Mouse (Mus musculus): Measurements from ENCODE around the gene Prune1. TPM values are rescaled to one million over a fixed set of nuclear protein-coding genes. Genes with fewer than 3 reads are reported as not detected.

Gene Prune1
- total RNA-seq, 2 experiments from 2014 or later, result 38.1 to 46.8 TPM

DNA sequence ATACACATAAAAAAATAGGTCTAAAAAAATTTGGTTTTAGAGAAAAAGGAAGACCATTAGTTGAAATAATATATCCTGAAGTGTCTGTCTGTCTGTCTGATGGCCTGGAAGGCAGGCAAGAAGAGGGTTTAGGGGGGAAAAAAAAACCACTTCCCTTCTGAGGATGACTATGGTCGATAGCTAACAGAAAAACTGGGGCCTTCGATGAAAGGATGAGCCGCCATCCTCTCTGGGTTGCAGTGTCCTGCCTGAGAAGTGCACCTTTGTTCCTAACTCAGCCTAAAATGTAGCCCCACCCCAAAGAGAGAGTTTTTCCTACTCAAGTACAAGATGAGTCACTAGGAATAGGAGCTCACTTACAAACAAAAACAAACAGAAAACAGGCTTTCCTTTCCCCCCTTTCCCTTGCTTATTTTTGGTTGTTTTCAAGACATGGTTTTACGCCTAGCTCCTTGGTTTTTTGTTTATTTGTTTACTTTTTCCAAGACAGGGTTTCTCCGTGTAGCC is 5.4 kb downstream of the Prune1 start:
- DNase-seq, result no peak

DNA sequence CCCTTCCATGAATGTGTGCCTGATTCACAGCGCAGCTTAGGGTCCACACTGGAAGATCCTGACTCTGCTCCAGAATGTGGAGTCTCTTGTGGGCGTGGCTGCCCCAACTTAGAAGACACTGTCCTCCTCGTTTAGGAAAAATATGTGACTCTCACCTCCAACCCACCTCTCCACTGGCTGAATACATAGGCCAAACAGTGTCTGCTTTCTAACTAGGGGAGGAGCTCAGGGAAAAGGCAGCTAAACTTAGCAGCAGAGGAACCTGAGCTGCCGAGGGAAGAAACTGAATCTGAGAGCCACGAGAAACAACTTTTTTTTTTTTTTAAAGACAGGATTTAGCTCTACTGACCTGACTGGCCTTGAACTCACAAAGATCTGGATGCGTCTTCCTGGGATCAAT is 6.7 kb downstream of the Prune1 start:
- no peak for DNase-seq

DNA sequence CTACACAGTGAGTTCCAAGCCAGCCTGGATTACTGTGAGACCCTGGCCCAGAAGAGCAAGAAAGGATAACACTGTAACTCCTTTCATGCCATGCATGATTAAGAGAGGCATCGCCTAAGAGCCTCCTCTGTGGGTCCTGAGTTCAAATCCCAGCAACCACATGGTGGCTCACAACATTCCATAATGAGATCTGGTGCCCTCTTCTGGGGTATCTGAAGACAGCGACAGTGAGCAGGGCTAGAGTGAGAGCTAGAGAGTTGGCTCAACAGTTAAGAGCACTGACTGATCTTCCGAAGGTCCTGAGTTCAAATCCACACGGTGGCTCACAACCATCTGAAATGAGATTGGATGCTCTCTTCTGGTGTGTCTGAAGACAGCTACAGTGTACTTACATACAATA is 7.4 kb downstream of the Prune1 start:
- DNase-seq, result no peak

DNA sequence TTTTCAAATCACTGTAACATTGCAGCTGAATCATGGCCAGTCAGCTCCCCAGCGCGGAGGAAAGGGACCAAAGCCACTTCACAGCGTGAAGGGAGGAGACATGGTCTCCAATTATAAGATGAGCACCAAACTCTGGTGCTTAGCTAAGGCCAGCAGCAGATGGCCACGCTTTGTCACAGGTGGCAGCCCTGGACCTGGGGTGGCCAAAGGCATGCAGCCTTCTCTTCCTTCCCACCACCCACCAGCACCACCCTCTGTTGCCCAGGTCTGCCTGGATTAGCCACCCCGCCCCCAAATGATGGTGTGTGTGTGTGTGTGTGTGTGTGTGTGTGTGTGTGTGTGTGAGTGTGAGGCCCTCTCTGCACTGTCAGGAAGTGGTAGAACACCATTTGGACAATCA is 8.4 kb downstream of the Prune1 start:
- DNase-seq, result no peak

DNA sequence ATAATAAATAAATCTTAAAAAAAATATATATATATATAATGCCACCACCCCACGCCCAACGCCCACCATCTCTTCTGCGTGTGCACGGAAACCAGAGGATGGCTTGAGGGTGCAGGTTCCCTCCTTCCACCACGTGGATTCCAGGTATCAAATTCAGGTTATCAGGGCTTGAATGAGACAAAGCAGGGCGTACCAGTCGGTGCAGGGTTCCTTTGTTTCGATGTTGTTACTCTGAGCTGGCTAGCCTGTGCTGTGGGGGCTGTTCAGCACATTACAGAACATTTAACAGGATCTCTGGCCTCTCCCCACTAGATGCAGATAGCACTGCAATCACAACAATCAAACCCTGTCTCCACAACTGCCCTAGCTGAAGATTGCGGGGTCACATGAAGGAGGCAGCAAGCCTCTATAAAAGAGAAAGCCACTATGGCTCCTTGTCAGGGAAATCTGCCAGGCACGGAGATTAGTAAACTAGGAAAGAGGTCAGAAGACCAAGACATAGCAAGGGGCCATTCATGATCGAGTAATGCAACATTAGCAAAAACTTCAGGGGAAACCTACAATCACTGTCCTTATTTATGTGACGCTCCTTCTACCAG is 11.0 kb downstream of the Prune1 start:
- no peak for DNase-seq

DNA sequence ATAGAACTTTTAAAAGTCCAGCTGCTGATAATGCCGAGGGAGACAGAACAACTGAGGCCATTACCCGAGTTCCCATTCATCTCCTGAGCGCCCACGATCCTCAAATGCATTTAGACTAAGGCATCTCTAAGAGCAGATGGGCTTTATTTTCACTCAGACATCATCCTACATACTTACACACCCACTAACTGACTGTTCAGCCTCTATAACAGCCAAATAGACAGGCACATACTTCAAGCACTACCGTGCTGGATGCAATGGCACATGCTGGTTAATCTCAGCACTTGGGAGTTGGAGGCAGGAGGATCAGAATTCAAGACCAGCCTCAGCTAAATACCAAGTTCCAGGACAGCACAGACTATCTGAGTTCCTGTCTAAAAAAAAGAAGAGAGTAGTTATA is 12.1 kb downstream of the Prune1 start:
- DNase-seq, result no peak

DNA sequence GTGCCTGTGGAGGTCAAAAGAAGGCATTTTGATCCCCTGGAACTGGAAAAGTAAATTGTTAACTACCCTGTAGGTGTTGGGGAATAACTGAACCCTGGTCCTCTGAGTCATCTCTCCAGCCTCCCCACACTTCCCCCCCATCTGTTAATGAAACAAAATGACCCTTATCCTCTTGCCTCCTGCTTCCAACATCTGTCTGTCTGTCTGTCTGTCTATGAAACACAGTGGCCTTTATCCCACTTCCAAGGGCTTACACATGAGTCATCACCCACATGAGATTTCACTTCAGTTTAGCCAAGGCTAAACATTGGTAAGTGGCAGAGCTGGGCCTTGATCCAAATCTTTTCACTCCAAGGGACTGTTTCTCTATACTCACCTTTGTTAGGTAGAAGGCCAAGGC is 14.0 kb downstream of the Prune1 start:
- no peak for DNase-seq

DNA sequence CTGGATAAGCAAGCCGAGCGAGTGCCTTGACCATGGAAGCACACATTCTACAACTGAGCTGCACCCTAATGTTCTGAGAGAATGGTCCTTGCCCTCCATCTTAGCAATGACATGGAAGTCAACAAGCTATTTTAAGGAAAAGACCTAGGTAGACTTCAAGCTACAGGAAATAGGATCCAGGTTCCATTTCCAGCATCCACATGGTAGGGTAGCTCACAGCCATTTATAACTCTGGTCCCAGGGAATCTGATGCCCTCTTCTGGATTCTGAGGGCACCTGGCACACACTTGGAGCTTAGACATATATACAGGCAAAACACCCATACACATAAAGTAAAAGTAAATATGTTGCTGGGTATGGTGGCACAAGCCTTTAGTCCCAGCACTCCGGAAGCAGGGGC is 15.8 kb downstream of the Prune1 start:
- no peak for DNase-seq

DNA sequence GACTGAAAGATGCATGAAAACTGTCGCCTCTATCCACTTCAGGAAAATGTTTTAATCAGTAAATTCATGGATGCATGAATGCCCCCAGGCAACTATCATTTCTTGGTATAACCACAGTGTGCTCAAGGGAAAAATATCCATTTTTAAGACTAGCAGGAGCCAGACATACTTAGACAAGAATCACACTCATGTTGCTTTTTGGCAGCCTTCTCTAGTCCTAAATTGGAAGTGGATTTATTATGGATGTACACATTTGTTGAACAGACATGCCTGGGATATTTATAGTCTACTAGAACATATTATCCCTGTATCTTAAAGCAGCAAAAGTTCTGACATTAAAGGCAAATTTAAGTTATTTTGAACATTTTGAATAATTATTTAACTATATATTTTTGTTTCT is 17.2 kb downstream of the Prune1 start:
- no peak for DNase-seq

DNA sequence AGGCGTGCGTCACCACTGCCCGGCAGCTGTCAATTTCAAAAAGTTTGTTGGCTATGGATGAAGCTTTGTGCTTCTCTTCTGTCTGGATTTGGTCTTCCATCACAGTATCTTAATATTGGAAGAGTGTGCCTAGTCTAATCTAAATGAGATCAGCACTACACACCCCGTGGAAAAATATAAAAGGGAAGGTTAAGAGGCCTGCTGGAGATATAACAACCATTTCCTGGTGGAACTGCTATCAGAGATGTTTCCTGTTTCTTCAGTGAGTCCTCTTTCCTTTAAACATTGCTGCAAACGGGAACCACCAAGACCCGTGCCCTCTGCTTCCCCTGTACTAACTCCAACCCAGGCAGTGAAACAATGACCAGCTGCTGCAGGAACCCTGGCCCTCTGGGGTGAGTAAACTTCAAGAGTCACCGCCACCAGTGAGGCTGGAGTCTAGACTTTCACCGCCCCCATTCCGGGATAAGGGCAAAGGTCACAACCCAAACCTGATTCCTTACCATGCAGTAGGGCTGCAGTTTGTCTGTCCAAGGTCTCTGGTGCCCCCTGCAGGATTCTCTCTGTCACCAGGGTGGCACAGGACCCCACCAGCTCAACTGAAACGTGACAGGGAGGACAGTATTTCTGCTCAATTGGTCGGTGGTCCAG is 18.7 kb downstream of the Prune1 start:
- peak; percentile 72 for DNase-seq

DNA sequence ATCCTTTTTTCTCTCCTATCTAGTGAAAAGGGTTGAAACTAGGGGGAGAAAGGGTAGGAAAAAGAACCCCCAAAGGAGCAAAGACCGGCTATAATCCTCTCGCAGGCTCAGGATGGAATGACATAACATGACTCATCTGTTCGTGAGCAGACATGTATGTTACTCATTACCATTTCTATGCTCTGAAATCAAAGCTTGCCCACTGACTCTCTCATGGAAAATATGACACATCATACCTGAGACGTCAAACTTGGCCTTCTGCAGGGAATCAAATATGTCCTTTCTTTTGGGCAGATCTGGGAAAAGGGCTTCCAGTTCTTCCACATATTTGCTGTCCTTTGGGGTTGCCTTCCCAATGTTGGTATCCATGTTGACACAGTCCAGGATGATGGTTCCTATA is 19.9 kb downstream of the Prune1 start:
- DNase-seq, result no peak

DNA sequence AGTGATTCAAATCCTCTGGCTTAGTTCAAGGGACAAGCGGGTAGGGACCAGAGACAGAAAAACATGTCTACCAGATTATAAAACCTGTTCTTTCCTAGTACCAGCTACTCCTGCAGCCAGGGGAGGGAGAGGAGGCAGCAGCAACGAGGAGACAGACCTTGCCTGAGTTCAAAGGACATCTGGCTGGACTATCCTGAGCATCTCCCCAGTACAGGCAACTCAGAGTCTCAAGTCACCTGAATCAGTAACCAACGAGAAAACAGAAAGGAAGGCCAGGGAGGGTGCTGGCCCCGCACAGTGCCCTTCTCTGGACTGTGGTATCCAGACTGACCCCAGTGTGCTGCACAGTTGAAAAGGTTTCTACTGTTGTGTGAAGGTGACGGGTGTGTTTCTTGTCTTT is 24.9 kb downstream of the Prune1 start:
- DNase-seq, result no peak

DNA sequence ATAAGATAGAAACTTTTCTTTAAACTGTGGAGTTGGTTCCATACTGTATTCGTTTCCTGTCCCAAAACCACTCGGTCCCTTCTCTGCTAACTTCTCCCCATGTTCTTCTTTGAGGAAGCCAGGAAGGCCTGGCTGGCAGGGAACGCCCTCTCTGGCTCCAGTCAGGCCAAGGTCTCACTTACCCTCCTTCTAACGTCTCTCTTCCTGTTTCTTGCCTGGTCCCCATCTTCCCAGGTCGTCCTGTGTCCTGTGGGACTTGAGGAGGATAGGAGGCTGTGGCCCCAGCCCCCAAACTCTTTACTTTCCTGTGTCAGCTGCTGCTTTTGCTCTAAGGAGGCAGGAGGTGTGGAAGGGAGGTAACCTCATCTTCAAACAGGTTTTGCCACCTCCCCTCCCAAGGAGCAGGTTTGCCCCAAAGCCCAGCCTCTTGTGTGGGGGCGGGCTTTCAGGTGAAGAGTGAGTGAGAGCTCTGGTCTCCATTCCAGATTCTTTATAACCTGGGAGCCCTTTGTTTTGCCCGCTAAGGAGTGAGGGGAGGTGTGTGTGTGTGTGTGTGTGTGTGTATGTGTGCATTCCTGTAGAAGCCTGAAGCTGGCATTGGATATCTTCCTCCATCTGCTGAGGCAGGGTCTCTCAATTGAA is 31.0 kb downstream of the Prune1 start, which contains the start of gene Bnipl:
Bnipl (minus strand) TSS at position 411 of the 642 bp plus-strand sequence.
- no peak for DNase-seq

DNA sequence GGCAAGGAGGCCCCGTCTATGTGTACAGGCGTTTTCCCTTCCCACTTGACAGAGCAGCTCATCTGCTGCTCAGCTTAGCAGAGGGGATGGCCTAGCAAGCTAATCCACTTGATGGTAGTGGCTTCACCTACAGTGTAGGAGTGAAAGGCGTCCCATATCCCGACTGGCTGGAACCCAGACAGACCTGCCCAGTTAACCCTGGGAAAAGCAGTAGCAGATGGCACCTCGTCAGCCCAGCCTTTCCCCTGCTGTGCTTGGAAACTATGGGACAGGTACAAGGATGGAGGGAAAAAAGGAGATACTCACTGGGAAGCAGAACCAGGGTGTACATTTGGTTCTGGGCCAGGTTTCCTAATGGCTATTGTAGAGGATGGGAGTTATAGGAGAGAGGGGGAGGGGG is 31.5 kb downstream of the Prune1 start:
- no peak for DNase-seq

DNA sequence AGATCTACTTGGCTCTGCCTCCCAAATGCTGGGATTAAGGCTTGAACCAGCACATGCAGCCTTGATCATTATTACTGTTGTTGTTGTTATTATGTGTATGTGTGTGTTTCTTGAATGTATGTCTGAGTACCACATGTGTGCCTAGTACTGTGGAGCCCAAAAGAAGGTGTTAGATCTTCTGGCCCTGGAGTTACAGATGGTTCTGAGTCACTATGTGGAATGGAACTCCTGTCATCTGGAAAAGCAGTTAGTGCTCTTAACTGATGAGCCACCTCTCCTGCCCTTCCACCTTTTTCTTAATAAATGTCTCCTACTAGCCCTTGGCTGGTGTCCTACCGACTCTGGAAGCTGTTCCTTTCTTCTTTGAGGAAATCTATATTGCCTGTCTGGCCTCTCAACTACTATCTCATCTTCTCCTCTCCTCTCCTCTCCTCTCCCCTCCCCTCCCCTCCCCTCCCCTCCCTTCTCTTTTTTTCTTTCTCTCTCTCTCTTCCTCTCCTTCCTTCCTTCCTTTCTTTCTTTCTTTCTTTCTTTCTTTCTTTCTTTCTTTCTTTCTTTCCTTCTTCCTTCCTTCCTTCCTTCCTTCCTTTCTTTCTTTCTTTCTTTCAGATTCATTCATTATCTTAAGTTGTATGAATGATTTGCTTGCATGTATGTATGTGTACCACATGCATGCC is 34.1 kb downstream of the Prune1 start:
- DNase-seq, result no peak

DNA sequence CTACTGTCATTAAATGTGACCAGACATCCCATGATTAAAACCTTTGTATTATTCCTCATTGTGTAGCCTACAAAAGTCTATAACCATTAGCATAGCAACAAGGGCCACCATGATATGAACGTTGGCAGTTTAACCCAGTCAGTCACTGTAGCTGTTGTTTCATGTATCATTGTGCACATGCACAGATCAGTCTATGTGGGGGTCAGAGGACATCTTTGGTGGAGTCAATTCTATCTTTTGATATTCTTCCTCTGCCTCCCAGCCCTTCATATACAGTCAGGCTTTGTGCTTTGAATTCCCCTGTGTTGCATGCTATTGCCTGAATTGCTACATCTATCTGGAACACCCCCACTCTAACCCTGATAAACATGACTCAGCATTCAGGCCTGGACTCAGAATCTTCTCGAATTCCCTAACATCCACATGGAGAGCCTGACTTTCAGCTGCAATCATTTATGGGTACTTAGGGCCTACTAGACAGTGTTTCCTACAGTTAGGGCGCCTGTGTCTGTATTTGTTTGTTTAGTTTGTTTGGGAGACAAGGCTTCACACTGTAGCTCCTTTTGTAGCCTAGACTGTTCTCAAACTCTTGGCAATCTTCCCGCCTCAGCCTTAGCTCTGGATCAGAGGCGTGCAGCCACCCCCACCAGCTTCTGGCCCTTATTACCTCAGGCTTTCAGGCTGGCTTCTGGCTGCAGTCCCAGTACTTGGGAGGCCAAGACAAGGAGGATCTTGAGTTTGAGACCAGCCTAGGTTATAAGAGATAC is 35.2 kb downstream of the Prune1 start:
- DNase-seq, result peak; percentile 20

DNA sequence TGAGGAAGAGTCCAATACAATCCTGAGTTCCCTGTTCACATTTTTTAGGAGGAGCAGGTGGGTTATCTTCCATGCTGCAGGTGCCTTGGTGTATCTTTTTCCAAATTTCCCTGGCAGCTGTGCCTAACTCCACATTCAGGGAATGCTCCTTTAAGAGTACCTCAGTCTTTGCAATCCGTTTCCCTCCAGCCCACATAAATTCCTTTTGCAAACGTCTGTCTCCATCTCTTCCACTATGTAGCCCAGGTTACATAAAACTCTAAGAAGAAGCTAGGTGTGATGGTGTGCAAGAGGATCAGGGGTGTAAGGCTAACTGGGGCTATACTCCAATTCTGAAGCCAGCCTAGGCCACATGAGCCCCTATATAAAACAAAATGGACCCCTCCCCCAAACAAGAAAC is 38.8 kb downstream of the Prune1 start:
- no peak for DNase-seq

DNA sequence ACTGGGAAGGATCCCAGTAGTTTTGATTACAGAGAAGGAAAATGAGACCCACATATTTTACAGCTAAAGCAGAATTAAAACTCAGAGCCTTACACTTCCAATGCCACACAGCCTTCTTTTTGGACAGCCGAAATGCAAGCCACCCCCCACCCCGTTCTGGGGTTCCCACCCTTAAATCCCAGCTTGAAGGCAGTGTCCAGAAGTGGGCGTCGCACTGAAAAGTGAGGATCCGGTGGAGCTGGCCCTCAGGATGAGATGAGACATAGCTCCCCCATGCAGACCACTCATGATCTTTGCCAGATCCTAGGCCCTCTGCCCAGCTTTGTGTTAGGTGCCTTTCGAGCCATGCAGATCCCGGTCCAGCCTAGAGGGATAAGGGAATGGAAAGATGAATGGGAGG is 40.4 kb downstream of the Prune1 start, which contains the start of gene Gm128:
Gm128 (minus strand) TSS at position 101 of the 400 bp plus-strand sequence.
- no peak for DNase-seq

DNA sequence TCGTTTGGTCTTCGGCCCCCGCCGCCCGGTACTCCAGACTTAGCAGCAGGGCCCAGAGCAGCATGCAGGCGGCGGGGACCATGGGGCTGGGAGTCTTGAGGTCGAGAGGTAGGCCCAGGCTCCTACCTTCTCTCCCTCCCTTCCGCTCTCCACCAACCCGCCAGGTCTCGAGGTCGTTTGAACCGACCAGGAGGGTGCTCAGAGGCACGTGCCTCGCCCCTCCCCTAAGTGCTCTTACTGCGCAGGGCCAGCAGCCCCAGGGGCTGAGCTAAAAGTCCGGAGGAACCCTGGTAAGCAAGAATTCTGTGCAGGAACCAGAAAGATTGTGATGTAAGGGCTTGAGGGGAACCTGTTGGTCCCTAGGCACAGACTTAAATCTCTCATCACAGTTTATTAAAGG is 41.0 kb downstream of the Prune1 start:
- DNase-seq, result no peak

DNA sequence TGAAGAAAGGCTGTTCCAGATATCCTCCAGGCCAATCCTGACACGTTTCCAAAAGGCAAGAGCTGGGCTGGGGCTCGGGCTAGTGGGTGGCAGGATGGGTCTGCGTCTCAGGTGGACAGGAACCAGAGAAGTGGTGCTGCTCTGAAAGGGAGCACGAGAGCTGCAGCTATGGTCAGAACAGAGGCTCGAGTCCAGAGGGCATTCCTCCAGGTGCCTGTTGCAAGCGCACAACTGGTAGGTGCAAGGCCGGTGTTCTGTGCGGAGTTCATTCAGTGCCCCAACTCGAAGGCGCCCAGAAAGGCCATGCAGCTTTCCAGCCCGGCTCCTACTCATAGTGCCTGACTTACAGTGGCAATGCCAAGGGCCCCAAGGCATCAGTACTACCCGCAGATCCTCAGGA is 41.9 kb downstream of the Prune1 start:
- DNase-seq, result no peak

DNA sequence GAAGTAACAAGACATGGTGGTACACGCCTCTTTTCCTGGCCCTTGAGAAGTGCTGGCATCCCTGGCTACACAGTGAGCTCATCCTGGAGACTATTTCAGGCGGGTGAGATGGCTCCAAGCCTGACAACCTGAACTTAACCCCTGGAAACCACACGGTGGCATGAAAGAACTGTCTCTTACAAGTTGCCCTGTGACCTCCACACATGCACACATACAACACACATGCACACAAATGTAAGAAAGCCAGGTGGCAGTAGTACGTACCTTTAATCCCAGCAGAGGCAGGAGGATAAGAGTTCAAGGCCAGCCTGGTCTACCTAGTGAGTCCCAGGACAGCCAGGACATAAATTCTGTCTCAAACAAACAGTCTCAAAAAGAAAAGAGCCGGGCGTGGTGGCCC is 42.9 kb downstream of the Prune1 start:
- no peak for DNase-seq

DNA sequence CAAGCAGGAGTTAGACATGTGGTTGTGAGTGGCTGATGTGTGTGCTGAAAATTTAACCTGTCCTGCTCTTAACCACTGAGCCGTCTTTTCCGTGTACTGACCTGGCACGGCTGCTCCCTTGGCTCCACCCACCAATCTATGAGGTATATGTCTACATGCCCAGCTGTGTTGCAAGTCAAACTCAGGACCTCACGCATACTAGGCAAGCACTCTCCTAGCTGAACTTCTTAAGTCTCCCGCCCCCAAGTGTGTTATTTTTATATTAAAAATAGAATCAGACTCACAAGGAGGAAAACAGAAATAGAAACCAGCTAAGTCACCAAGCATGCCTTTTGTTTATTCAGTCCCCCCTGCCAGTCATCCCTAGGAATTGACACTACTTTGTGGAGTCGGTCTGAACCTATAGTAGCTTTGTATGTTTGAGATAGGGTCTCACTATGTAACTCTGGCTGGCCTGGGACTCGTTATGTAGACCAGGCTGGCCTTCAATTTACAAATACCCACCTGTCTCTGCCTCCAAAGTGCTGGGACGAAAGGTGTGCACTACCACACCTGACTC is 44.3 kb downstream of the Prune1 start:
- no peak for DNase-seq

All from gastrocnemius, postnatal 10 days (tissue).